Mouse (Mus musculus) cerebellum, adult 11-12 months (tissue): Measurements from ENCODE around the gene Exosc1.
"Not testable (repeated sequence)": the region's sequence is repeated elsewhere in the genome, so short reads cannot be mapped to it uniquely, and the experiment has no call there.

Source experiments
- DNase-seq: peaks from one replicate; pipeline ENCODE4 v3.0.0; 2022

Gene Exosc1

DNA sequence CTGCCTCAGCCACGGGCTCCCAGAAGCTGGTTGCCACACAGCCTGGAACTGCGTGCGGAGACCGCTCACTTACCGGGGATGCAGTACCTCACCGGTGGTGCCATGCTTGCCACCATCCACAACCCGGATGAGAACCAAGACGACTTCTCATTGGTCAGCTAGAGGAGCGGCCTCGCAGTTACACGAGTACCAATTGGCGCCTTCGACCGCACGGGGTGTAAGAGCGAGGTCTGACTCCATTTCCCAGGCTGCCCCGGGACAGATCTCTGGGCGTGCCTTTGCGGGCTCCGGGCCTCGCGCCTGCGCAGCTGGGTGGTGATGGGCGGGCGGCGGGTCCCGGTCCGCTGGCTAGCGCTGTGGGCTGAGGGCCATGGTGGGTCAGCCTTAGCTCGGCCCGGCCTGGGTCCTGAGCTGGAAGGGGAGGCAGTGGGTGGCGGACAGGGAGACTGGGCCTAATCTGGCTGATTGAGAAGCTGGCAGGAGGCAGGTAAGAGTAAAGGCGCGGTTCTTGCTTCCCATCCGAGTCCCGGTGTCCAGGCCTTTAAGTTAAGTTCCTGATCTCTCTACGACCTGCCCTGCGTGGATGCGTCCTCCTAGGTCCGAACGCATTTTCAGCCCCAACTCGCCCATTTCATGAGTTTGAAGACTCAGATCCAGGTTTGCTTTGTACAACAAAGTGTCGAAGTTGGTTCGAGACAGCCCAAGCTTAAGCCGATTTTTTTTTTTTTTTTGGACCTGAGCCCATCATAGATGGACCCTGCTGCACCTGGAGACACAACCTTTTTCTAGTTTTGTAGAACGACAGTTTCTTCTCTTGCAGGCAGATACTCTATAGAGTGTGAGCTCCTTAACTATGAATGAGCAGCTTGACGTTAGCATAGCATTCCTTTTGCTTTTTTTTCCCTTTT, at the start of gene Exosc1, which contains the start of gene Zdhhc16:
Gene Exosc1, minus strand, starts transcription at position 245 of the 908 bp plus-strand sequence.
Gene Zdhhc16, plus strand, starts transcription at position 302 of the 908 bp plus-strand sequence.
- peak; percentile 99 for DNase-seq

DNA sequence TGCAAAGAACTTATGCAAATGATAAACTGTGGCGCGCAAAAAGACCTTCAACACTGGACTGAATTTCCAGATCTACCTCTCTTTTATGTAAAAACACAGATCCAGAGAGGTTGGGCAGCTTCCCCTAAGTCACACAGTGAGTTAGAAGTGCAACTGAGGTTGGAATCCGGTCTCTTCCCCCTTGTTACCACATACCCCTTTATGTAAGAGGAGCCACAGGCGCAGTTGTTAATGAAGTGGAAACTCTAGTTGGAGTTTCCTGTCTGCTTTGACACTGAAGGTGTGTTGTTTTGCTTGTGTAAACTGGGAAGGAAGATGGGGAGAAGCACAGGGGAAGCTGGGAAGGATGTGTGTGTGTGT, 49.5 kb upstream of the Exosc1 start:
- DNase-seq: no peak

DNA sequence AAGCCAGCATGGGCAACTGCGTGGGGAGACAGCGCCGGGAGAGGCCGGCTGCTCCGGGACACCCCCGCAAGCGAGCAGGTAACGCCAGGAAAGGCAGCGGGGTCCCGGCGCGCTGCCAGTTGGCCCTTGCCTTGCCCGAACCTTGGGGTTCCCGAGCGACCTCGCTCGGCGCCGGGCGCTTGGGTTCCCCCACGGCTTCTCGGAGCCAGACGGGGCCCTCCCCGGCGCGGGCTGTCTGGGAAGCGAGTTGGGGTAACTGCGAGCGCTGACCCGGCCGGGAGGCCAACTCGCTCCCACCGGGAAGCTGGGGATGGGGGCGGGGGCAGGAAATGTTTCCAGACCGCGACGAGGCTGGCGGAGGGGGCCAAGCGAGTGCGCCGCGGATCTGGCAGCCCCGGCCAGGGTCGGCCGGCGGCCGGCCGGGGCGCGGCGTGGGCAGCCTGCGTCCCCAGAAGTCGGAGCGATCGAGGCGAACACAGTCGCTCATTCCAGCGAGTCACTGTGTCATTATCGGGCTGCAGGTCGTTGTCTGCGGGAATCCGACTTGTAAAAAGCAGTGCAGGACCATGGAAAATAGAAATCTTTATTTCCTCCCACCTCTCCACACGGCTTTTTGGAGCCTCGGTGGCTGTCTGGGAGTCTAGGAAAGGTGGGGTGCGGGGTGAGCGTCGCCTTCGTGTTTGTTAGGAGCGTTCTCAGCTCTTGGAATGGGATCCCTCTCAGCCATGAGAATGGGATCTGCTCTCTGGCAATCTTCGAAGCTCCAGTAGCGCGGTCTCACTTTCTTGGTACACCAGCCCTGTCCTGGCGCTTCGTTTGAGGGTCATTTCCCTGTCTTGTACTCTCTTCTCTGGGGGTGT, 48.9 kb upstream of the Exosc1 start:
- DNase-seq: peak; percentile 85

GRCm38 (mm10) chr19:41981595-41981927, 48.3 kb upstream of the Exosc1 start, which contains the start of gene Ubtd1:
Gene Ubtd1, plus strand, starts transcription at chr19:41981763.
- no peak for DNase-seq

- peak; percentile 99 for DNase-seq
These were observed 47.8 kb upstream of the Exosc1 start, which contains the start of gene Mms19 for GRCm38 (mm10) chr19:41980819-41981594. Gene Mms19, minus strand, starts transcription at chr19:41981157.

DNA sequence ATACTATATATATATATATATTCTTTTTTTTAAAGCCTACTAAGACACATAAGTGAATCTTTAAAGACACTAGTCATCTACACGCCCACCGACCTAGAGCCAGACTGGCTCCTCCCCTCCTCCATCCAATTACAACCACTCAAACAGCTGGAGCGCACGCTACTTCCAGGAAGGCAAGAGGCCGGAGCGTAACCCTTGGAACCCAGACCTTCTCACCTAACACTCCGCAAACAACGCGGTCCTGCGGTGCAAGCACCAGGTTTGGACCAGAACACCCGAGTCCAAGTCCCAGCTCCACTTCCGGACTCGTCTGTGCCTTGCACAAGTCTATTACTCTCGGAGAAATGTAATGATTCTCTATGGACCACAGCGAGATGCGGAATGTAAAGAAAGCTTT, 47.2 kb upstream of the Exosc1 start:
- no peak for DNase-seq

GRCm38 (mm10) chr19:41973891-41974794, 40.9 kb upstream of the Exosc1 start:
- DNase-seq: no peak

- no peak for DNase-seq
These were observed 36.4 kb upstream of the Exosc1 start for GRCm38 (mm10) chr19:41969618-41970017.

DNA sequence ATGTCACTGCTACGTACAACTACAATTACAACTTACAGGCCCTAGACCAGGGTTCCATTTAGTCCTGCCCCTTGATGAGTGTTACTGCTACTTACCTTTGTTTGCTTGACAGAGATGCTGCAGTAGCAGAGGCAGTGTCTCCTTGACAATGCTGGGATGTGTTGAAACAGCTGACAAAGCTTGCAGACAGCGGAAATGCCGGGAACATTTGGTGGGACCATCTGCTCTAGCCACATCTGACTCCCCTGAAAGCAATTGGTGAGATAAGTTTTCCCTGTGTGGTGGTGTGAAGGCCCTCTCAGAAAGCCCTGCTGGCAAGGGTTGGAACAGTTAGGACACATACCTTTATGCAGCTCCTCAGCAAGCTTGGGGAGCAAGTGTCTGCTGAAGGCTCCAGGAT, 20.4 kb upstream of the Exosc1 start:
- no peak for DNase-seq

DNA sequence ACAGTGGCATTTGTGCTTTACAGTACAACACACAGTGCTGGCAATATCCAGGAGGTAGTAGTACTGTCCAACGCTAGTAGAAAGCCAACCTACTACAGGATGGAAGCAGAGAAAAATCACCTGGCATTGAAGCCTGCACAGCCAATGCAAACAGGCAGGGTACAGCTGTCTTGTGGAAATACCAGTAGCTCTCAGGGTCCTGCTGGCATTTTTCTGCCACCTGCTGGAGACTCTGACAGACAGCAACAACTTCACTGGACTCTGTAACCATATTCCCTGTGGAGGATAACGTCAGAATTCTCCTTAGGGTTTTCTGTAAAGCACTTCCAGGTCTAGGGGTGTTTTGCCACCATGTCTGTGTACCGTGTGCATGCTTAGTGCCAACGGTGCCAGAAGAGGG, 19.1 kb upstream of the Exosc1 start:
- no peak for DNase-seq

DNA sequence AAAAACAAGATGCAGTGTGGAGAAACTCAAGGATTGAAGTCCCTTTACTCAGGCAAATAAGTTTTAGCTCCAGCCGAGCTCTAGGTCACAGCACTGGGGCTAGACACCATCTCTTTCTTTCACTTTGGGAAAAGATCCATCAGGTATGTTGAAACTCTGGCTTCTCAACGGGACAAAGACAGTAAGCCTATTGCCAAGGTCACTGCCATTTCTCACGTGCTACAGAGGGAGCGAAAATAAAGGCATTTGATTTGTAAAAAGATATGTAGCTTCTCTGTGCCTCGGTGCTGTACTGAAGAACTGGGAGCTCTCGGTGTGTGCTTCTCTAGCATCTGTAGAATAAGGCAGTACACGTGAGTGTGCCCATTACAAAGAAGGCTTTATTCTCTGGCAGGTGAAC, 10.6 kb upstream of the Exosc1 start:
- DNase-seq: no peak

- DNase-seq: no peak
These were observed 5.3 kb upstream of the Exosc1 start for GRCm38 (mm10) chr19:41938539-41938938.

DNA sequence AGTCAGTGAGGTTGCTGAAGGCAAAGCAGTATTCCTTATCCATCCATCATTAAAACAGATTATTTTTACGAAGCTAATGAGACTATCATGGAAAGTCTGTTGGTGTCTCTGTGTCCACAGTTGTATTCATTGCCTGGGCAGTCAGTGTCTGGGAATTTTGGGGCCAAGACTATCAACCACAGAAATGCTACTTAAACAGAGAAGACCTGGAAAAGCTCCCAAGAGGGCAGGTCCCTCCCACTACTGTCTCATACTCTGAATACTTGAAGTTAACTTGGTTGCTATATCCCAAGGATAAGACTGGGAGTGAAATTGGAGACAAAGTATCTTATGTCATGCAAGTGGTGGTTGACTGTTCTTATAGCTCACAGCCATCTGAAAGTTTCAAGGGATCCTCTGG, 2.7 kb upstream of the Exosc1 start:
- no peak for DNase-seq

- DNase-seq: peak; percentile 19
These were observed 901 bp upstream of the Exosc1 start for GRCm38 (mm10) chr19:41934124-41934523.

DNA sequence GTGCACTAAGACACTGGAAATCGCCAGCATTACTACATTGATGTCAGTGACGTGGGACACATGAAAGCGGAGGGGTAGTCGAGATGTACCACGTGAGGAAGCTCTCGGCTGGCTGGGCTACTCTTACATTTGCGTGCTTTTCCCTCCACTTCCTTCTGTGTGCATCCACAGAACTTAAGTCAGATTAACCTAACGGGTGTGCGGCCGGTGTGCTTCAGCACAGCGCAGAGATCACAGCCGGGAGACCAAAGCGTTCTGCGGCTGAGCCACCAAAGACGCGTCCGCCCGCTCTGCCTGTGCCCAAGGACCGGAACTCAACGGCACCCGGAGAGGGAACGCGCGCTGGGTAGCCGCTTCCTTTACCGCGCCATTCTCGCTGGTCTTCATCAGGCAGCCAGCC, 537 bp downstream of the Exosc1 start:
- no peak for DNase-seq

- no peak for DNase-seq
These were observed 12.7 kb downstream of the Exosc1 start for GRCm38 (mm10) chr19:41920412-41921067.

GRCm38 (mm10) chr19:41919471-41919870, 13.8 kb downstream of the Exosc1 start:
- DNase-seq: no peak

DNA sequence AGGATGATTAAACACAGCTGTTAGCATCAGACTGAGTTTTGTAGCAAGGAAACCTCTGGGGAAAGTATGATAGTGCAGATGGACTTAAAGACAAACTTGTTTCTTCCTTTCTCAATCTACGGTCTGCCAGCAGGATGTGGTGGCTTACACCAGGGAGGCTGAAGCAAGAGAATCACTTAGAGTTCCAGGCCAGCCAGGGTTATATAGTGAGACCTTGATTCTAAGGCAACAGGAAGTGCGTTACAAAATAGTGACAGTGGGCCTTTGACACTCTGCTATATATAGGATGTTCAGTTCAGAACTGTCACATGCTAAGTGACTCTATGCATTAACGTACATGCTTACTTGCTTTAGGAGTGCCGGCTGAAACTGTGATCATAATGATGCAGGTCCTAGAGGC, 16.4 kb downstream of the Exosc1 start:
- no peak for DNase-seq

DNA sequence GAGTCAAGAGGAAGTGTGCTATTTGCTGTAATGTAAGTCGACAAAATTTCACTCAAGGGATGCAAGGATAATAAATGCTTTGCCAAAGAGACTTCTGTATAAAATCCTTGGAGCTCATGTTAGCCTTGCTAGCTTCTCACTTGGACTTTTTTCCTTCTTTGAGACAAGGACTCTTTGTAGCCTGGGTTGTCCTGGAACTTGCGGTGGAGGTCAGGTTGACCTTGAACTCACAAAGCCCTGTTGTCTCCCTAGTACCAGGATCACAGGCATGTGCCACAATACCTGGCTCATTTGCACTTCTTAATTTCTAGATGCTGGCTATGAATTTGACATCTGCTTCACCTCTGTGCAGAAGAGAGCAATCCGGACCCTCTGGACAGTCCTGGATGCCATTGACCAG, 17.9 kb downstream of the Exosc1 start:
- DNase-seq: no peak

DNA sequence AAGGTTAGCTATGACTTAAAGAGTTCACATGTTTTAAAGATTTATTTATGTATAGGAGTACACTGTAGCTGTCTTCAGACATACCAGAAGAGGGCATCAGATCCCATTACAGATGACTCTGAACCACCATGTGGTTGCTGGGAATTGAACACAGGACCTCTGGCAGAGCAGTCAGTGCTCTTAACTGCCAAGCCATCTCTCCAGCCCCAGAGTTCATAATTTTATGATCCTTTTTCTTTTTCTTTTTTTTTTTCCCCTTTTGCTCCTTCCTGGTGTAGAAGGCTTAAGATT, 18.7 kb downstream of the Exosc1 start:
- not testable (repeated sequence) for DNase-seq

GRCm38 (mm10) chr19:41913774-41914591, 19.2 kb downstream of the Exosc1 start:
- DNase-seq: no peak
